1 mouse cellular context compared by ENCODE assay signal in genomic region chr3:89883582-89884041, GRCm38 (mm10).
TF ChIP-seq lines count a peak whose summit lies in the region.

No protein-coding gene starts in this region.

TF ChIP-seq in MEL, 35 proteins besides CTCF, POLR2A, EP300 and RAD21 (continued from another document):
- peak; percentile 53; the same call in 1 of the 2 replicates for TF ChIP-seq MAZ (IDR thresholded peaks at IDR 0.05; ENCODE audit: low read depth, low read length)
- TF ChIP-seq TBP (IDR thresholded peaks at IDR 0.05; ENCODE audit: low read depth, low read length) = peak; percentile 66
- no peak for TF ChIP-seq MYB (IDR thresholded peaks at IDR 0.05; ENCODE audit: low read depth, low read length)
- 0 out of 2 replicates have a peak, but pooled peaks have one; percentile 38 for TF ChIP-seq ZMIZ1 (IDR thresholded peaks at IDR 0.05; ENCODE audit: low read depth, low read length)
- peak; percentile 88 for TF ChIP-seq MXI1 (IDR thresholded peaks at IDR 0.05; ENCODE audit: low read depth, low read length)
- TF ChIP-seq MAFK (IDR thresholded peaks at IDR 0.05; ENCODE audit: borderline replicate concordance, low read depth, low read length) = 0 out of 2 replicates have a peak, but pooled peaks have one; percentile 26
- TF ChIP-seq ETS1 (IDR thresholded peaks at IDR 0.05; ENCODE audit: low read depth, low read length) = peak; percentile 74
- TF ChIP-seq ZNF384 (IDR thresholded peaks at IDR 0.05; ENCODE audit: low read depth, low read length) = no peak
- no peak for TF ChIP-seq GABPA (IDR thresholded peaks at IDR 0.05; ENCODE audit: low read depth, low read length)
- no peak for TF ChIP-seq POLR2AphosphoS2 (IDR thresholded peaks at IDR 0.05; ENCODE audit: low read length)
- TF ChIP-seq CHD1 (IDR thresholded peaks at IDR 0.05; ENCODE audit: low read depth, low read length) = no peak
- peak; percentile 51 for TF ChIP-seq RCOR1 (IDR thresholded peaks at IDR 0.05; ENCODE audit: low read depth, low read length)
- TF ChIP-seq JUND (IDR thresholded peaks at IDR 0.05; ENCODE audit: low read depth, low read length) = 0 out of 2 replicates have a peak, but pooled peaks have one; percentile 29
- TF ChIP-seq NELFE (IDR thresholded peaks at IDR 0.05; ENCODE audit: low read depth, low read length) = peak; percentile 49; the same call in 1 of the 2 replicates
- TF ChIP-seq NRF1 (IDR thresholded peaks at IDR 0.05; ENCODE audit: insufficient read depth, low read depth, low read length, poor library complexity, severe bottlenecking) = no peak
- TF ChIP-seq HCFC1 (IDR thresholded peaks at IDR 0.05; ENCODE audit: low read depth, low read length) = peak; percentile 64
